Mouse (Mus musculus): ENCODE measurements at regions not wholly inside any gene's neighbourhood (a gene's known extent, or its start where the extent isn't known, plus 50 kb on each side); places are given as distances from the start of the nearest gene placed in this dataset.
A peak's percentile ranks its signal among the peaks of the same experiment; 100 is the strongest.
"Not testable (repeated sequence)": the region's sequence is repeated elsewhere in the genome, so short reads cannot be mapped to it uniquely, and the experiment has no call there.

GRCm38 (mm10) chr6:26332226-26332625 lies 523.2 kb upstream of the Pot1a start:
- DNase-seq (ENCODE audit: low read depth, low spot score) = no peak

DNA sequence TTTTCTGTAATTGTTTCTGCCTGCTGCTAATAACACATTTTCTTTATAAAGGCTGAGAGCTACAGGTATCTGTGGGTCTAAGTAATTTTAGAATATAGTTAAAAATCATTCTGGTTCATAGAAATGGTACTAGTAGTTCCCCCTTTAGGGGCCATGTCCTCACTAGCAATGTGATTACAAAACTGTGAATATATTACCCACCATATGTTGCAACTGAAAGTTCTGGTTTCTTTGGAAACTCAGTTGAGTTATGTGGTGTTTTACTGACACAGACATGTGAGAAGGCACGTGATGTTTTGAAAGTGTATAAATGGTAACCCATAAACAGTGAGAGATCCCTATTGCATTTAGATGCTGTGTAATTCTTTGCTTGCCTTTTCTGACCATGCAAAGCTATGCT lies 495.1 kb upstream of the Pot1a start:
- DNase-seq (ENCODE audit: low read depth, low spot score) = no peak

DNA sequence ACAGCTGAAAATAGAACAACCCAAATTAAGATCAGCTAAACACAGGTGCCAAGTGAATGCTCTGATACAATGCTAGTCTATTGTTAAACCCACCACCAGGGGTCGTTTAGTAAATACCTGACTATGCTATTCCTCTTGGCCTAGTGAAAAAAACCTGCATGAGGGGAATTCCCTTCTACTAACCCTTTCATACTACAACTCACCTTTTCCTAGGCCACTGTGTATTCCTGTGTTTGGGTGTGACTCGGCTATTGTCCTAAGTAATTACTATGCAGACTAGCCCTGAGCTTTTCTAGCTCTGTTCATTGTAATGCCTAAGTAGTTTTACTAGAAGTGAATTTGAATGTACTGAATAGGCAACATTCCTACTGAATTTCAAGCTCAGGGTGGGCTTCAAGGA lies 492.5 kb upstream of the Pot1a start:
- peak; percentile 95 for DNase-seq (ENCODE audit: low read depth, low spot score)

DNA sequence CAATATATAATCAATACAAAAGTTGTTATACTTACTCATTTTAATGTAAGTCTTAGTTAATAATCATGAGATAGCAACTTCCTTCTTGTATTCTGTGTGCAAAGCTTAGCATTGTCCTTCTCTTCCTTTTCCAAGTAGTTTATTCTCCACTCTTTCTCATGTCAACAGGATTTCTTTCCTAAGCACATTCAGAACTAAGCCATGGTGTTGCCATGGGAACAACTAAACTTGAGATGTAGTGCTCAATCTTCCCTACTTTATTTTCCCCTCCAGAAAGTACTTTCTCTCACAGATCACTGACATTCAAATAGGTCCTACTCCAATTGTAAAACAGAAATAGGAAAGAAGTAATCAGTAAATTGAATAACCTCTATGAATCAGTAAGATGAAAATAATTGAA lies 490.2 kb upstream of the Pot1a start:
- no peak for DNase-seq (ENCODE audit: low read depth, low spot score)

DNA sequence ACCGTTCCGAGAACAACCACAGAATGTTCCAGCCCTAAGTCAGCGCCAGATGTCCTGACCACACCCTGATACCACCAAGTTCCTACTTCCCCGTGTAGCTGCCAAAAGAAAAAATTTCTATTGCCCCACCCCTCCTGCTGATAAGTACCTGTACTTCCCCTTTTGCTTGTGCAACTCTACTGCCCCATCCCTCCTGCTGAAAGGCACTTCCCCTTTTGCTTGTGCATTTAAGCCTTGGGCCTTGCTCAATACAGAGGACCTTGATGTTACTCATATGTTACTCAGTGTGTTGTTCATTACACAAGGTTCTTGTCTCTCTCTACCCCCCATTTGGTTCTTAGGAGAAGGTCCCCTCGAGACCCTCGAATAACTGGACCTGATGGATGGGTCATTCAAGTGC lies 488.4 kb upstream of the Pot1a start:
- not testable (repeated sequence) for DNase-seq (ENCODE audit: low read depth, low spot score)

- DNase-seq (ENCODE audit: low read depth, low spot score) = no peak
These were observed 478.9 kb upstream of the Pot1a start for GRCm38 (mm10) chr6:26287900-26288299.
